Mouse (Mus musculus): ENCODE measurements around the gene Gpr85.

GRCm38 (mm10) chr6:13797389-13797788, 42.4 kb downstream of the Gpr85 start:
- TF ChIP-seq CTCF (IDR thresholded peaks at IDR 0.05; ENCODE audit: low read depth, low read length): no peak
- no peak for TF ChIP-seq POLR2A (IDR thresholded peaks at IDR 0.05; ENCODE audit: insufficient read depth, low read length)
